Comparison of ENCODE assay signal across 26 mouse cellular contexts in genomic region chr9:92491274-92491673, GRCm38 (mm10). TPM values are rescaled to one million over a fixed set of nuclear protein-coding genes. Genes with fewer than 3 reads are reported as not detected.
"Had no signal": no experiment of that assay in that cellular context is flagged by ENCODE, and none has a peak within 500 bp of the region (broad histone marks: within the 10 kb centered on the region; RNA-seq: fewer than 3 reads in every experiment).

No protein-coding gene starts in this region.

- H3K27ac ChIP-seq: embryonic facial prominence, embryonic 10.5 days; embryonic facial prominence, embryonic 12.5 days; embryonic facial prominence, embryonic 13.5 days; embryonic facial prominence, embryonic 15.5 days; forebrain, embryonic 10.5 days; forebrain, embryonic 12.5 days; forebrain, embryonic 13.5 days; forebrain, embryonic 15.5 days; gastrocnemius, adult 2 months; heart, adult 2 months; heart, embryonic 10.5 days had no signal

- DNase-seq: cerebellum, adult 9-11 months; cerebellum, postnatal 10 days; cerebellum, postnatal 14 days; cerebellum, postnatal 25 days; cerebellum, postnatal 36 days; embryo, embryonic 11 days; forebrain, postnatal 0 days; gastrocnemius, adult 2 months; gastrocnemius, postnatal 10 days; gastrocnemius, postnatal 14 days; gastrocnemius, postnatal 25 days; gastrocnemius, postnatal 36 days; heart, adult 11 months; heart, adult 18-20 months; heart, adult 2 months had no signal

- H3K4me2 ChIP-seq: embryonic facial prominence, embryonic 12.5 days; embryonic facial prominence, embryonic 13.5 days; embryonic facial prominence, embryonic 15.5 days; forebrain, embryonic 12.5 days; forebrain, embryonic 13.5 days; forebrain, embryonic 15.5 days had no signal

- H3K9ac ChIP-seq: embryonic facial prominence, embryonic 12.5 days; embryonic facial prominence, embryonic 13.5 days; embryonic facial prominence, embryonic 15.5 days; forebrain, embryonic 12.5 days; forebrain, embryonic 13.5 days; forebrain, embryonic 15.5 days; forebrain, postnatal 0 days had no signal

- H3K4me3 ChIP-seq: embryonic facial prominence, embryonic 10.5 days; embryonic facial prominence, embryonic 12.5 days; embryonic facial prominence, embryonic 13.5 days; embryonic facial prominence, embryonic 15.5 days; erythroblast, embryonic 14.5 days; forebrain, embryonic 10.5 days; forebrain, embryonic 12.5 days; forebrain, embryonic 13.5 days; forebrain, embryonic 15.5 days; gastrocnemius, adult 2 months; heart, adult 2 months; heart, embryonic 10.5 days had no signal

- H3K36me3 ChIP-seq: embryonic facial prominence, embryonic 10.5 days; embryonic facial prominence, embryonic 12.5 days; embryonic facial prominence, embryonic 13.5 days; embryonic facial prominence, embryonic 15.5 days; forebrain, embryonic 10.5 days; forebrain, embryonic 12.5 days; forebrain, embryonic 15.5 days; heart, embryonic 10.5 days had no signal

- H3K27me3 ChIP-seq: embryonic facial prominence, embryonic 12.5 days; embryonic facial prominence, embryonic 13.5 days; embryonic facial prominence, embryonic 15.5 days; forebrain, embryonic 12.5 days; forebrain, embryonic 13.5 days; forebrain, embryonic 15.5 days had no signal

- H3K9me3 ChIP-seq: embryonic facial prominence, embryonic 10.5 days; embryonic facial prominence, embryonic 12.5 days; embryonic facial prominence, embryonic 13.5 days; embryonic facial prominence, embryonic 15.5 days; forebrain, embryonic 10.5 days; forebrain, embryonic 12.5 days; forebrain, embryonic 13.5 days; forebrain, embryonic 15.5 days; heart, embryonic 10.5 days had no signal

- H3K4me1 ChIP-seq: embryonic facial prominence, embryonic 15.5 days; forebrain, embryonic 12.5 days; forebrain, embryonic 13.5 days; forebrain, embryonic 15.5 days; heart, embryonic 10.5 days had no signal

RNA-seq across cellular contexts. Expression of gene Plscr4, which starts 34.1 kb away (rescaled TPM):
- total RNA-seq: granulocyte monocyte progenitor cell, adult 5-6 weeks had no signal
- polyA plus RNA-seq: erythroblast, embryonic 14.5 days had no signal

RNA-seq across cellular contexts. Expression of gene Plod2, which starts 50.7 kb away (rescaled TPM):
- polyA plus RNA-seq: erythroblast, embryonic 14.5 days had no signal
